Mouse (Mus musculus) frontal cortex, postnatal 36 days (tissue): Measurements from ENCODE around the gene Fam3c.

ENCODE experiments used
- DNase-seq, 2 experiments: peaks; one replicate each; pipeline ENCODE4 v3.0.0; 2022; ENCODE audit warnings: low spot score in 2 of 2

Gene Fam3c

GRCm38 (mm10) chr6:22356086-22356507 is at the start of gene Fam3c:
Fam3c (minus strand) TSS chr6:22356243.
- DNase-seq = peak; percentile 93 to 94

GRCm38 (mm10) chr6:22405021-22405420 is 49.0 kb upstream of the Fam3c start:
- no peak for DNase-seq

DNA sequence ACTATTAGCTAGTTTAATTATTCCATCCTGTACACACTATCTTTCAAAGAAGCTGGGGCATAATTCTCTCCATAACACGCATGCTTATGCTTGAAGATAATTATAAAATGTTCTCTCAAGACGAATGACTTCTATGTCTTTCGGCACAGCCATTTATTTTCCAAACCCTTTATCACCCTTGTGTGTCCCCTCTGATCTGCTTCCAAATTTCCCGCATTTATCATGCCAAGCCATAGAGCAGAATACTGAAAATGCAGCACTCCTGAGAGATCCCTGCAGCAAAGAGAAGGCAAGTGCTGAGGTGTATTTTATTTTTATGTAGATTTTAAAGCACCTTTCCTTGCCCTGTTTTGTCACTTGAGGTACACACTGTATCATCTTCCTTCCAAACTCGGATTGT is 47.7 kb upstream of the Fam3c start:
- DNase-seq = no peak

- DNase-seq = no peak
Measured at GRCm38 (mm10) chr6:22403317-22403716, 47.3 kb upstream of the Fam3c start.

DNA sequence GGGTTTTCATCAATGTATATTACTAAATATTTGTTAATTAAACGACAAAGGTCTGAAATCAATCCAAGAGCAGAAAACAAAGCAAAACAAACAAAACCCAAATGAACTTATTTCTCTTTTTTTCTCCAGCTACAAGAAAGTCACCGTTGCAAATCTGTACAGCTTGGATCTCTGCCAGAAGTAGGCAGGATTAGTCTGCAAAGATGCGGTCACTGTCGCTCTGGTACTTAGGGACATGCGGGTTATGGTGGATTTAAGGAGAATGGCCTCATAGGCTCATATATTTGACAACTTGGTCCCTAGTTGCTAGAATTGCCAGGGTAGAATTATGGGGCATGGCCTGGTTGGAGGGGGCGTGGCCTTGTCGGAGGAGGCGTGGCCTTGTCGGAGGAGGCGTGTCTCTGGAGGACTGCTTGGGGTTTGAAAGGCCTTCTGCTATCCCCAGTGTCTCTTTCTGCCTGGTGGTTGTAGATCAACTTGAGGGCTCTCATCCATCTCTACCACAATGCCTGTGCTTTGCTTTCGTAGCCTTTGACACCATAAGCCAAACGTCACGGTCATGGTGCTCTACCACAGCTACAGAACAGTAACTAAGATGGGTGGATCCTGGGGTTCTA is 46.6 kb upstream of the Fam3c start:
- DNase-seq = no peak

- no peak for DNase-seq
Measured at GRCm38 (mm10) chr6:22402037-22402436, 46.0 kb upstream of the Fam3c start.

- DNase-seq = no peak
Measured at GRCm38 (mm10) chr6:22398079-22398774, 42.2 kb upstream of the Fam3c start.

GRCm38 (mm10) chr6:22395207-22395606 is 39.2 kb upstream of the Fam3c start:
- DNase-seq = no peak

DNA sequence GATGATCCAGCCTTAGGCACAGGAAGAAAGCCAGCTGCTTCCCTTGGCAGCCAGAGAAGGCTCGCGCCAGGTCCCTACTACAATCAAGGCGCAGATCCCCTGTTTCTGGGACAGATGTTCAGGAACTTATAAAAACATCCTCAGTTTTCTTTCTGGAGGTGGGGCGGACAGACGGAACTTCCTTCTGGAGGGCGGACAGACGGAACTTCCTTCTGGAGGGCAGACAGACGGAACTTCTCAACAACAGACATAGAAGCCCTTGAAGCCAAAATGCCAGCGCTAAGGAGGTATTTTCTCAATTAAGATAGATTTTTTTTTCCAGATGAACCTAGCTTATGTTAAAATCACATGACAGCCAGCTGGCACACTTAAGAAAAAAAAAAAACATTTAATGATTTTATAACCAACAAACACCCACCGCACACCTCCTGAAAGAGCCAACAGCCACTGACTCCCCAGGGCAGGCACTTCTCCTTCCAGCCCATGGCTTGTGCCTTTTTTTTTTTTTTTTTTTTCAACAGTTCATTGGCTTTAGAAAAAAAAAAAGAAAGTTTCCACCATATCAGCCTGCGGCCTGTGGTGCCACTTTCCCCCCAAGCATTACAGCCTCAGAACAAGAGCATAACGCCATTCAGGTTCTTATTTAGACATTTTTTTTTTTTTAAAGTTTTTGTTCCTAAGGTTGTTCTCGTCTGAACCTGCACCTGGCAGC is 34.8 kb upstream of the Fam3c start:
- no peak for DNase-seq

DNA sequence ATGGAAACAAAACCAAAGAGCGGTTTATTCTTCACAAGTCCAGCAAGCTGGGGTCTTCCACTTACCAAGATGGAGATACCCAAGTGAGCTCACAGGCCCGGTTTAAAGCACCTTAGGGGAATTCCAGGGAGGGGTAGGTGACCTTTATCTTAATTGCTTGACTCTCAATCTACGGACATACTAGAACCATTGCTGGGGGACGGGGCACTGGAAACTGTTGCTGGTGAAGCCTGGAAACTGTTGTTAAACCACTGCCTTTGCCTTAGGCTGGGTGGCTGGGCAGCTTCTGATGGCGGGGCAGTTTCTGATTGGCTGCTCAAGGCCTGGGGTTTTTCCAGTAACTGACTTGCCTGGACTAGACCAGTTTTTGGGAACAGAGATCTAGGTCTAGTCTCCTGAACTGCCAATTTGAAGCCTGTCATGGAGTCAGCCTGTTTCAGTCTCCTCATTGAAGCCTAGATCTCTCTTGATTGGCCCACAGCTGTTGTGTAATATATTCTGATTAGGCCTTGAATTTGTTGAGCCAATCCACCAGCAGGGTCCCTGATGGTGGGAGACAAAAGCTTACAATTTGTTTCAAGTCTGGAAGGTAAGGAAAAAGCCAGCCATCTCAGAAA is 29.3 kb upstream of the Fam3c start:
- no peak for DNase-seq

DNA sequence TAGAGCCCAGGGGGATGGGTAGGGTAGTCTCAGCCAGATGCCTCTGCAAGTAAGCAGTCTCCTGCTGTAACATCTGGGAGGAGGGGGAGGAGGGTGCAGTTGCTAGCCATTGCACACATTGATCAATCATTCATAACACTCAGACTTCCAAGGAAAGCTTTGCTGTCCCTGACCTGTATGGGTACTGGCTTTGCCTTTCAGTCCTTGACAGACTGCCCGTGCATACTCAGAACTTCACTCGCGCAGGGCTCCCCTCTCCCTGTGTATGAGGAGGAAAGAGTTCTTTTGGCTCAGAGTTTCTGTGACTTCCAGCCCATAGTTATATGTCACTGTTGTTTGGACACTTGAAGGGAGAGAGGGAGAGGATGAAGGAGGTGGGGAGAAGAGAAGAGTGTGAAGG is 24.2 kb upstream of the Fam3c start:
- DNase-seq = no peak

DNA sequence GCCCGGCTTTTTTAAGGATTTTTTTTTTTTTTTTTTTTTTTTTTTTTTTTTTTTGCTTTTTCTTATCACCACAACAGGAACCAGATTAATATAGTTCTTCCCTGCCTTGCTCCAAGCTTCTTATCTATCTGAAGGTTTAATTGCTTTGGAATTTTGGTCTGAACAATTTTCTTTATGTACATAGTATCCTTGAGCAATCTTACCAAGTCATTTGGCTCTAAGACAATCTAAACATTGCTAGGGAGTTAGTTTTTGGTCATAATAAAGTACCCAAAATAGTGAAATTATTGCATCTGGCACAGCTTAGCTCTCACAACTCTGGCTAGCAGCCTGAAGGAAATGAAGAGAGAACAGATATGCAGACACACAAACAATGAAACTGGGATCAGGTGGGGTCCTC is 23.8 kb upstream of the Fam3c start:
- no peak for DNase-seq

GRCm38 (mm10) chr6:22378462-22378861 is 22.4 kb upstream of the Fam3c start:
- DNase-seq = no peak

DNA sequence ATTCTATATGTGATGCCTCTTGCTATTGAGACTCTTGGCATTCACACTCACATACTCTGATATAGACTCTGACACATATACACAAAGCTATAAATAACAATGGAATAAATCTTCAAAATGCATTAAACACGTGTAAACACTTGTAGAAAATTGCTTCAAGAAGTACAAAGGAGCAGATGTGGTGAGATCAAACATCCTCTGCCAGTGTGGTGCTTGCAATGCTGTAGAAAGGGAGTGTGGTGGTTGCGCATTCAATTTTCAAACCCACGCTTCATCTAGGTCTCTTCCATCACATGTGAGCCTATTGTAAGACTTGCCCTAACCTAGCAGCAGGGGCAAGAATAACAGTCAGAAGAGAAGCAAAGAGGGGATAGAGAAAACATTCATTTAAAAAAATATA is 18.7 kb upstream of the Fam3c start:
- no peak for DNase-seq

DNA sequence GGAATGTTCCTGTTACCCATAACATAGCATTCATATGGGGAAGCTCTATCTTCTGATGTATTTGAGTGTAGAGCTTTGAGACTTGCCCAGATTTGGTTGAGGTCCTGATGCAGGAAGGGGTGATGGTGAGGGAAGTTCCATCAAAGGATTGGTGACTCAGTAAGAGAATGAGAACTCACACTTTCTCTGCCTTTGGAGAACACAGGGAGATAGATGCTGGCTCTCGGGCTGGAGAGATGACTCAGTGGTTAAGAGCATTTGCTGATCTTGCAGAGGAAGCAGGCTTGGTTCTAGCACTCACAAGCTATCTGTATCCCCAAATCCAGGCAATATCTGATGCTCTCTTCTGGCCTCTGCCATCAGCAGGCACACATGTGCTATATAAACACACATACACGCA is 17.4 kb upstream of the Fam3c start:
- peak; percentile 26 to 45 for DNase-seq

GRCm38 (mm10) chr6:22366977-22367376 is 10.9 kb upstream of the Fam3c start:
- DNase-seq = no peak

- DNase-seq = no peak
Measured at GRCm38 (mm10) chr6:22363590-22363989, 7.5 kb upstream of the Fam3c start.

DNA sequence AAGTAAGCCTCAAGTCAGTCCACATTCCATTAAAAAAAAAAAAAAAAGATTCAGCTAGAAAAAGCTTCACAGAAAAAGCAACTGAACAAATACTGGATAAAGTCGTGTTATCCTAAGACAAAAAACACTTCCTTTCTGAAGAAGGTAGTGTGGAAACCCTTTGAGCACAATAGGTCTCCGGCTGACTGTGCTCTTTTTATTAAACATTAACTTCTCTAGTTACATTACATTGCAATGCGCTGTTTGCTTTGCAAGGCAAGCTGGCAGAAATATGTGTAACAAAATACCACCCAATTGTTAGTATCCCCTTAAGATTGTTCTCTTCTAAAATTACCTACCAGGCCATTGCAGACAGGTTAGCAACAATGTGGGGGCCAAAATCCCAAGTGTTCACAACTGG is 5.9 kb upstream of the Fam3c start:
- DNase-seq = no peak

GRCm38 (mm10) chr6:22359019-22359418 is 3.0 kb upstream of the Fam3c start:
- no peak for DNase-seq

DNA sequence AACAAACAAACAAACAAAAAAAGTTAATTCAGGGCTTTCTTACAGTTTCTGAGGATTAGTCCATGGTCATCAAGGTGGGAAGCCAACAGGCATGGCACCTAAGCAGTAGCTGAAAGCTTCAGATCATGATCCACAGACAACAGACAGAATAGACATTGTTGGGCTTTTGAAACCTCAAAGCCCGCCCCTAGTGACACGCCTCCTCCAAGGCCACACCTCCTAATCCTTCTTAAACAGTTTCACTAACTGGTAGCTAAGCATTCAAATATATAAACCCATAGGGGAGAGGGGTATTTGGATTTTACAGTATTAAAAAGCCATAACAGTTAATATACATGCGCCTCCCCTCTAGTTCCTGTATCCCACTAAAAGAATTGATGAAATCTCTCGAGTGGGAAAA is 1.3 kb upstream of the Fam3c start:
- no peak for DNase-seq

DNA sequence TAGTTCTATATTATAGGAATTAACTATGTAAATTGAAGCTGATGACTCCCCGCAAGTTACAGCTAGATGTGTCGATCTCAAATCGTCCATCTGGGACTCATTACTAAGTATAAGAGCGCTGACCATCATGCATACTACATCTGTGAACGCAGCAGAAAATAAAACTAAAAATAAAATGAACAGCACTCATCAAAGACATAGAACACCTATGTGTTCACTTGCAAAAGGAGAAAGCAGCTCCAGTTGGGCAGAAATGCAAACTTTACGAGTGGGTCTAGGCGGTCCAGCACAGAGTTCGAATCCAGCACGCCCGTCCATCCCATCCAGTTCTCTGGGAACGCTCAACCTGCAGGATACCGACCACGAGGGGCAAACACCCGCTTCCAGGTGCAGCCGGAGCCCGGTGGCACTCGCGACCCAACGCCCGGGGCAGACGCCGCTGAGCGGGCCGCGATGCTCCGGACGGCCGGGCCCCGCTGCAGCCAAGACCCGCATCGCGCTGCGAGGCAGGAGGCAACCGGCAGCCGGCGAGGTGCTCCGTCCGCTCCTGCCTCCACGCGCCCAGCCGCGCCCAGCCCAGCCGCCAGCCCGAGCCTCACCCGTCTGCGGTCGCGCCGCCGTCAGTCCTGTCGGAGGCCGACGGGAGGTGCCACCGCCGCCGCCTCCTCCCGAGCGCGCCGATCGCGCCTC is 502 bp downstream of the Fam3c start:
- DNase-seq = no peak

- no peak for DNase-seq
Measured at GRCm38 (mm10) chr6:22354675-22355074, 1.4 kb downstream of the Fam3c start.
